Mouse (Mus musculus) ovary, postnatal 10 days (tissue): ENCODE results near the gene Kcnq1.
A peak's percentile ranks its signal among the peaks of the same experiment; 100 is the strongest.

Source experiments
- DNase-seq: peaks from one replicate; pipeline ENCODE4 v3.0.0; 2022; ENCODE audit warnings: low spot score

The Kcnq1 gene

GRCm38 (mm10) chr7:143136561-143136960 is 30.4 kb downstream of the Kcnq1 start:
- no peak for DNase-seq

GRCm38 (mm10) chr7:143138789-143139188 is 32.6 kb downstream of the Kcnq1 start:
- no peak for DNase-seq

- DNase-seq, result no peak
Observed at GRCm38 (mm10) chr7:143139932-143140331, 33.8 kb downstream of the Kcnq1 start.

- no peak for DNase-seq
Observed at GRCm38 (mm10) chr7:143142680-143143079, 36.5 kb downstream of the Kcnq1 start.

- no peak for DNase-seq
Observed at GRCm38 (mm10) chr7:143147015-143147414, 40.9 kb downstream of the Kcnq1 start.

GRCm38 (mm10) chr7:143151171-143151570 is 45.0 kb downstream of the Kcnq1 start:
- no peak for DNase-seq

- no peak for DNase-seq
Observed at GRCm38 (mm10) chr7:143152350-143152749, 46.2 kb downstream of the Kcnq1 start.

- DNase-seq, result peak; percentile 71
Observed at GRCm38 (mm10) chr7:143153915-143154373, 47.8 kb downstream of the Kcnq1 start.

- DNase-seq, result peak; percentile 25
Observed at GRCm38 (mm10) chr7:143154458-143154871, 48.3 kb downstream of the Kcnq1 start.

- no peak for DNase-seq
Observed at GRCm38 (mm10) chr7:143155257-143155656, 49.1 kb downstream of the Kcnq1 start.

GRCm38 (mm10) chr7:143158690-143159425 is 52.7 kb downstream of the Kcnq1 start:
- no peak for DNase-seq

- DNase-seq, result no peak
Observed at GRCm38 (mm10) chr7:143159446-143159845, 53.3 kb downstream of the Kcnq1 start.

- no peak for DNase-seq
Observed at GRCm38 (mm10) chr7:143160057-143160456, 53.9 kb downstream of the Kcnq1 start.

- DNase-seq, result no peak
Observed at GRCm38 (mm10) chr7:143162051-143162450, 55.9 kb downstream of the Kcnq1 start.

- no peak for DNase-seq
Observed at GRCm38 (mm10) chr7:143164074-143164473, 57.9 kb downstream of the Kcnq1 start.

- no peak for DNase-seq
Observed at GRCm38 (mm10) chr7:143165687-143166265, 59.6 kb downstream of the Kcnq1 start.

- no peak for DNase-seq
Observed at GRCm38 (mm10) chr7:143167275-143167674, 61.1 kb downstream of the Kcnq1 start.

GRCm38 (mm10) chr7:143169371-143169770 is 63.2 kb downstream of the Kcnq1 start:
- DNase-seq, result no peak

GRCm38 (mm10) chr7:143172914-143173547 is 66.9 kb downstream of the Kcnq1 start:
- DNase-seq, result no peak

- DNase-seq, result no peak
Observed at GRCm38 (mm10) chr7:143174633-143175032, 68.5 kb downstream of the Kcnq1 start.

GRCm38 (mm10) chr7:143178831-143179230 is 72.7 kb downstream of the Kcnq1 start:
- DNase-seq, result no peak

- DNase-seq, result peak; percentile 35
Observed at GRCm38 (mm10) chr7:143180761-143181160, 74.6 kb downstream of the Kcnq1 start.

- DNase-seq, result no peak
Observed at GRCm38 (mm10) chr7:143181311-143181710, 75.1 kb downstream of the Kcnq1 start.
